Mouse (Mus musculus): ENCODE measurements around the gene Arhgef16. TPM values are rescaled to one million over a fixed set of nuclear protein-coding genes. Genes with fewer than 3 reads are reported as not detected.

The Arhgef16 gene
- polyA plus RNA-seq, 1 experiment from 2014 or later, result not detected

DNA sequence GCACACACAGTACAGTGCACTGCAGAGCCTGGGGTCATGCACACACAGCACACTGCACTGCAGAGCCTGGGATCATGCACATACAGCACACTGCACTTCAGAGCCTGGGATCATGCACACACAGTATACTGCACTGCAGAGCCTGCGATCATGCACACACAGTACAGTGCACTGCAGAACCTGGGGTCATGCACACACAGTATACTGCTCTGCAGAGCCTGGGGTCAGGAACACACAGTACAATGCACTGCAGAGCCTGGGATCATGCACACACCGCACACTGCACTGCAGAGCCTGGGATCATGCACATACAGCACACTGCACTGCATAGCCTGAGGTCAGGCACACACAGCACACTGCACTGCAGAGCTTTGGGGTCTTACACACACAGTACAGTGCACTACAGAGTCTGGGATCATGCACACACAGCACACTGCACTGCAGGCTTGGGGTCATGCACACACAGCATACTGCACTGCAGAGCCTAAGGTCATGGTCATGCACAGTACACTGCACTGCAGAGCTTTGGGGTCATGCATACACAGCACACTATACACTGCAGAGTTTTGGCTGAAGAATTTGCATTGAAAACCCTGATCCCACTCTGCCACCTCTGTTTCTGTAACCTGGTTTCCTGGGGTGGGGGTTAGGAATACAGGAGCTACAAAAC is 10.8 kb upstream of the Arhgef16 start:
- no peaks in the 10 kb centered on the region for H3K79me2 ChIP-seq (ENCODE audit: inconsistent target)
- WGBS (ENCODE audit: missing documents), result 86% methylated on average over 2 of the region's 2 CpGs
- H3K36me3 ChIP-seq (ENCODE audit: inconsistent target), result no peaks in the 10 kb centered on the region
- H3K27ac ChIP-seq, result no peak overlapping the region
- H3K4me3 ChIP-seq (ENCODE audit: inconsistent target), result no peak overlapping the region

GRCm38 (mm10) chr4:154310576-154311262 is 9.2 kb upstream of the Arhgef16 start:
- no peak overlapping the region for H3K4me3 ChIP-seq (ENCODE audit: inconsistent target)
- H3K36me3 ChIP-seq (ENCODE audit: inconsistent target), result no peaks in the 10 kb centered on the region
- no peak overlapping the region for H3K27ac ChIP-seq
- 88% methylated on average over 9 of the region's 9 CpGs for WGBS (ENCODE audit: missing documents)
- no peaks in the 10 kb centered on the region for H3K79me2 ChIP-seq (ENCODE audit: inconsistent target)

GRCm38 (mm10) chr4:154309131-154309530 is 7.7 kb upstream of the Arhgef16 start:
- whole genome bisulfite sequencing (ENCODE audit: missing documents), result 25% methylated on average over 2 of the region's 2 CpGs
- H3K36me3 ChIP-seq (ENCODE audit: inconsistent target), result no peaks in the 10 kb centered on the region
- no peak overlapping the region for H3K27ac ChIP-seq
- no peak overlapping the region for H3K4me3 ChIP-seq (ENCODE audit: inconsistent target)
- no peaks in the 10 kb centered on the region for H3K79me2 ChIP-seq (ENCODE audit: inconsistent target)

- WGBS (ENCODE audit: missing documents), result 3% methylated on average over 65 of the region's 66 CpGs
- Histone ChIP-seq H3K79me2 (ENCODE audit: inconsistent target) (no peaks in the 10 kb centered on the region), H3K27ac (no peak overlapping the region), H3K4me3 (ENCODE audit: inconsistent target) (no peak overlapping the region), H3K36me3 (ENCODE audit: inconsistent target) (no peaks in the 10 kb centered on the region)
These were observed 1.8 kb downstream of the Arhgef16 start for GRCm38 (mm10) chr4:154299541-154300271.

GRCm38 (mm10) chr4:154297761-154298160 is 3.7 kb downstream of the Arhgef16 start:
- Histone ChIP-seq H3K27ac (no peak overlapping the region), H3K4me3 (ENCODE audit: inconsistent target) (no peak overlapping the region)
- WGBS (ENCODE audit: missing documents), result 41% methylated on average over 9 of the region's 9 CpGs

GRCm38 (mm10) chr4:154294262-154294731 is 7.2 kb downstream of the Arhgef16 start:
- Histone ChIP-seq H3K36me3 (ENCODE audit: inconsistent target) (no peaks in the 10 kb centered on the region), H3K27ac (no peak overlapping the region), H3K4me3 (ENCODE audit: inconsistent target) (no peak overlapping the region), H3K79me2 (ENCODE audit: inconsistent target) (no peaks in the 10 kb centered on the region)
- WGBS (ENCODE audit: missing documents), result 88% methylated on average over 8 of the region's 8 CpGs

More at GRCm38 (mm10) chr4:154297761-154298160, 3.7 kb downstream of the Arhgef16 start:
- no peaks in the 10 kb centered on the region for H3K79me2 ChIP-seq (ENCODE audit: inconsistent target)
- no peaks in the 10 kb centered on the region for H3K36me3 ChIP-seq (ENCODE audit: inconsistent target)

DNA sequence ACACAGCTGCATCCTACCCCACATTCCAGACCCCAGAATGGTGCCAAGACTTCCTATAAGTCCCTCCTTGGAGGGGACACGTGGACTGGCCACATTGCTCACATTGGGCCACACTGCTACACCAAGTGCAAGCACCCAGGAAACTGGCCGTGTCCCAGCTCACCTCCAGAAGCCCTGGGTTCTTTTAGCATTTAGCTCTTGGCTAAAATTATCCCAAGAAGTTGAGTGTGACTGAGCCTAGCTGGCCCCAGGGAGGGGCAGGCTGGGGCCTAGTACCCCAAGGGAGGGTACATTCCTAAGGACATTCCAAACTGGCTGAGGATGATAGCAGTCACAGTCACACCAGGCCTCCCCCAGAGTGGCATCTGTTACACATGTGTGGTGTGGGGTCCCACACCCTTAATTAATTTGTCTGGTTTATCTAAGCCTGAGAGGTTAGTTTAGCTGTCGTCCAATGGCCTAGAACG is 7.7 kb downstream of the Arhgef16 start:
- Histone ChIP-seq H3K4me3 (ENCODE audit: inconsistent target) (no peak overlapping the region), H3K36me3 (ENCODE audit: inconsistent target) (no peaks in the 10 kb centered on the region), H3K27ac (no peak overlapping the region), H3K79me2 (ENCODE audit: inconsistent target) (no peaks in the 10 kb centered on the region)
- 89% methylated on average over 4 of the region's 4 CpGs for WGBS (ENCODE audit: missing documents)

GRCm38 (mm10) chr4:154283671-154284070 is 17.8 kb downstream of the Arhgef16 start:
- Histone ChIP-seq H3K27ac (no peak overlapping the region), H3K36me3 (ENCODE audit: inconsistent target) (no peaks in the 10 kb centered on the region), H3K79me2 (ENCODE audit: inconsistent target) (no peaks in the 10 kb centered on the region), H3K4me3 (ENCODE audit: inconsistent target) (no peak overlapping the region)
- 78% methylated on average over 6 of the region's 7 CpGs for WGBS (ENCODE audit: missing documents)

DNA sequence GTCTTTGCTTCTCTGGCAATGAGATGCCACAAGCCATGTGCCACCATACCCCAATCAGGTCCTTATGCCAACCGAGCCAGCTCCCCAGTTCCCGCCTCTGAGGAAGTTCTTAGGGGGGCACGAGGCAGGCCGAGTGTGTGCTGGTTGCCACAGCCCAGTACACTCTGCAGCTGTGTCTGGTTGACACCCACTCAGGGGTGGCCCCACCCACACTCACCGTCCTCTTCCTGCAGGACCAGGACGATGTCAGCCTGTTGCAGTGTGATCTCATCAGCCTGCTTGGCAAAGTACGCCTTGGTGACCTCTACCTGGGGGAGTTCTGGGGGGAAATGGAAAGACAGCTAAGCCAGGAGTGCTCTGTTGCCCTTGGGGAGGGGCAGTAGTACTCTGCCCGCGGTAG is 22.0 kb downstream of the Arhgef16 start:
- 55% methylated on average over 9 of the region's 9 CpGs for WGBS (ENCODE audit: missing documents)
- Histone ChIP-seq H3K36me3 (ENCODE audit: inconsistent target) (no peaks in the 10 kb centered on the region), H3K4me3 (ENCODE audit: inconsistent target) (no peak overlapping the region), H3K27ac (no peak overlapping the region), H3K79me2 (ENCODE audit: inconsistent target) (no peaks in the 10 kb centered on the region)

DNA sequence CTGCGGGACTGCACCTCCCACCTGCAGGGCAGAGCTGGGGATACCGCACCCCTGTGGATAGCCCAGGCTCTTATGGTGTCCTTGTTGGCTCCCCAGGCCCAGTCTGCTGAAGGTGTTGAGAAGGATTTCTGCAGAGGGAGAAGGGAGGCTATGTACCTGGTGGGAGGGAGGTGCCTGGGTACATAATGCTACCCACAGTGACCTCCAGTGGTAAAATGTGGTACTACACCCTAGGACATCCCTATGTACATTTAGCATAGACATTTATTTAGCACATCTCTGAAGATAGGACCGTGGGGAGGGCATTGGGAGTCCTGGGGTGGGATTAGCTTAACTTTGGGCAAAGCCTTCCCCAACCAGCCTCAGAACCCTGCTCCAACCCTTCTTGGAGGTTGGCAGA is 28.5 kb downstream of the Arhgef16 start:
- no peak overlapping the region for H3K4me3 ChIP-seq (ENCODE audit: inconsistent target)
- H3K36me3 ChIP-seq (ENCODE audit: inconsistent target), result no peaks in the 10 kb centered on the region
- H3K79me2 ChIP-seq (ENCODE audit: inconsistent target), result no peaks in the 10 kb centered on the region
- 69% methylated on average over 3 of the region's 3 CpGs for WGBS (ENCODE audit: missing documents)
- no peak overlapping the region for H3K27ac ChIP-seq

DNA sequence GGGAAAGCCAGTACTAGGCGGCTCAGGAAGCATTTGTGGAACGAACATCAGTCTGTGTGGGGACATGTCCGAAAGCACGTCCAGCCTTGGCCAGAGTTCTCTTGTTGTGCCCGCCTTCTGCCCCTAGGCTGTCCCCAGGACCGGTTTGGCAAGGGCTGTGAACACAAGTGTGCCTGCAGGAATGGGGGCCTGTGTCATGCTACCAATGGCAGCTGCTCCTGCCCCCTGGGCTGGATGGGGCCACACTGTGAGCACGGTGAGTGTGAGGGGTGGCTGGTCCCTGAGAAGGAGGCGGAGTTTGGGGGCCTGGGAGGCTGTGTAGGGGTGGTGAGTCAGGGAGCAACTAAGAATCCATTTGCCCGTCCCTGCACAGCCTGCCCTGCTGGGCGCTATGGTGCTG is 32.0 kb downstream of the Arhgef16 start:
- H3K79me2 ChIP-seq (ENCODE audit: inconsistent target), result no peaks in the 10 kb centered on the region
- 75% methylated on average over 10 of the region's 10 CpGs for WGBS (ENCODE audit: missing documents)
- no peak overlapping the region for H3K27ac ChIP-seq
- H3K4me3 ChIP-seq (ENCODE audit: inconsistent target), result no peak overlapping the region
- no peaks in the 10 kb centered on the region for H3K36me3 ChIP-seq (ENCODE audit: inconsistent target)

- no peak overlapping the region for H3K4me3 ChIP-seq (ENCODE audit: inconsistent target)
- no peaks in the 10 kb centered on the region for H3K36me3 ChIP-seq (ENCODE audit: inconsistent target)
- no peak overlapping the region for H3K27ac ChIP-seq
- H3K79me2 ChIP-seq (ENCODE audit: inconsistent target), result no peaks in the 10 kb centered on the region
- WGBS (ENCODE audit: missing documents), result 79% methylated on average over 6 of the region's 6 CpGs
These were observed 34.0 kb downstream of the Arhgef16 start for GRCm38 (mm10) chr4:154267511-154267910.

DNA sequence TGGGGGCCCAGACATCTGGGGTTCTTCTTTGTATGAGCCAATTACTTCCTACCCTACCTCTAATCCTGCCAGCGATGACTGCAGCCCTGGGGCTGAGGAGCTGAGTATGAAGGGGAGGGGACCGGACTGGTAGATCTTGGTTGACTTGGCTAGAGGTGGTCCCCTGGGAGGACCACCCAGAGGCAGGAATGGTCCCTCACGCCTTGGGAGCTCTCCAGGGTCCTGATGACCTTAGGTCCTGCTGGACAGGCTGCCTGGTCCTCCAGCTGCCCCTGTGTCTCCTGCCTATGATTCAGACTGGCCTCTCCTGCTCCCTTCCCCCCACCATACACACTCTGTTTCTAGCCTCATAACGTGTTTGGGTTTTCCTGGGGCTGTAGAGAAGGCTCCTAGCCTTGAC is 39.4 kb downstream of the Arhgef16 start:
- Histone ChIP-seq H3K36me3 (ENCODE audit: inconsistent target) (no peaks in the 10 kb centered on the region), H3K4me3 (ENCODE audit: inconsistent target) (no peak overlapping the region), H3K27ac (no peak overlapping the region), H3K79me2 (ENCODE audit: inconsistent target) (no peaks in the 10 kb centered on the region)
- WGBS (ENCODE audit: missing documents), result 77% methylated on average over 4 of the region's 4 CpGs

GRCm38 (mm10) chr4:154260755-154261154 is 40.7 kb downstream of the Arhgef16 start:
- 84% methylated on average over 4 of the region's 5 CpGs for WGBS (ENCODE audit: missing documents)
- Histone ChIP-seq H3K79me2 (ENCODE audit: inconsistent target) (no peaks in the 10 kb centered on the region), H3K36me3 (ENCODE audit: inconsistent target) (no peaks in the 10 kb centered on the region), H3K4me3 (ENCODE audit: inconsistent target) (no peak overlapping the region), H3K27ac (no peak overlapping the region)

Data from macrophage (primary cell).